Mouse (Mus musculus) hindbrain, embryonic 10.5 days (tissue): ENCODE data around the gene Prkn. TPM values are rescaled to one million over a fixed set of nuclear protein-coding genes. Genes with fewer than 3 reads are reported as not detected.

Experiments
- DNase-seq: peaks from one replicate; pipeline ENCODE4 v3.0.0-alpha.2; 2017; ENCODE audit warnings: low spot score
- H3K27ac ChIP-seq: fragments of 300-500 bp; sonication (generic); 2 replicates; pipeline ENCODE4 v1.5.1; 2016; ENCODE audit warnings: mild to moderate bottlenecking, moderate library complexity
- H3K27me3 ChIP-seq: fragments of 300-500 bp; sonication (generic); 2 replicates; pipeline ENCODE4 v1.6.1; 2016; ENCODE audit warnings: mild to moderate bottlenecking; ENCODE audit not compliant: poor library complexity, insufficient read depth, severe bottlenecking
- H3K36me3 ChIP-seq: fragments of 300-500 bp; sonication (generic); 2 replicates; pipeline ENCODE4 v1.6.1; 2016; ENCODE audit warnings: mild to moderate bottlenecking, moderate library complexity
- H3K4me1 ChIP-seq: fragments of 300-500 bp; sonication (generic); replicated peaks from 2 replicates; pipeline ENCODE4 v1.6.1; 2016; ENCODE audit warnings: mild to moderate bottlenecking
- H3K4me3 ChIP-seq: fragments of 300-500 bp; sonication (generic); 2 replicates; pipeline ENCODE4 v1.5.1; 2016; ENCODE audit warnings: mild to moderate bottlenecking, moderate library complexity
- H3K9me3 ChIP-seq: fragments of 300-500 bp; sonication (generic); 2 replicates; pipeline ENCODE4 v1.6.1; 2016; ENCODE audit warnings: mild to moderate bottlenecking, moderate library complexity
- WGBS: fragments of 180-500 bp; shearing (Covaris S2); methylation state at CpG from one replicate; pipeline ENCODE4 v1.1.7; 2016; 5-methylcytosine and 5-hydroxymethylcytosine counted together
- polyA plus RNA-seq: library from polyadenylated mRNA; unstranded; fragments of >200 nt; fragmentation: Nextera tagmentation; extraction: Ambion mirVana; gene quantifications from 2 replicates; pipeline ENCODE4 v1.2.1, GENCODE M21; 2016

Prkn gene
- polyA plus RNA-seq, 1 experiment from 2014 or later: 1.2 TPM

DNA sequence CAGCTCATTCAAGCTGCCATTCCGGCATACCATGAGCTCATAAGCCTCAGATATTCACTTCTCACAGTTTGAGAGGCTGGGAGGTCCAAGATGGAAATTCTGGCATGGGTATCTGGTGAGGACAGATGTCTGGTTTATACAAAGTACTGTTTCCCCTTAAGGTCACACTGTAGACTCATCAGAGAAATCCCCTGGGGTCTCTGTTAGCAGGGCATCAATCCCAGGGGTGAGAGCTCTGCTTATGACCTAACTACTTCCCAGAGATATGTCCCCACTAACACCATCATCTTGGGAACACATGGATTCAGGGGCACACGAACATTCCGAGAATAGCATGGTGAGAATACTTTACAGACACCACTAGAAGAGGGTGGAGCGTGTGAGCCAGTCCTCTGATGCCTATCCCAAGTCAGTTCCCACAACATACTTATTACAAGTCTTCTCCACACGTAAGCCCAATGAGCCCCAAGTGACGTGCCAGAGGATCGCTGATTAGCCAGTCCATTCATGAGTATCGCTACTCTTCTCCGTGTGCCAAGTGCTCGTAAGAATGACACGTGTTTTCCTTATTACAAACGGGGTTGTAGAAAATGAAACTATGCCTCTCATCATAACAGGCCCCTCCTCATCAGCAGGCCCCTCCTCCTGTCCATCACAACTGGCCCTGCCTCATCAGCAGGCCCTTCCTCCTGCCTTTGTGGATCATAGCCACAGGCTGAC is 895.1 kb downstream of the Prkn start:
- no peak overlapping the region for H3K27ac ChIP-seq
- WGBS: 92% methylated on average over 12 of the region's 12 CpGs
- no peaks in the 10 kb centered on the region for H3K36me3 ChIP-seq
- H3K4me1 ChIP-seq: peaks cover 11% of the 10 kb centered on the region
- H3K9me3 ChIP-seq: no peaks in the 10 kb centered on the region
- no peak overlapping the region for H3K4me3 ChIP-seq
- DNase-seq: no peak
- no peaks in the 10 kb centered on the region for H3K27me3 ChIP-seq

GRCm38 (mm10) chr17:11736531-11736930 is 896.3 kb downstream of the Prkn start:
- Histone ChIP-seq H3K27me3 (no peaks in the 10 kb centered on the region), H3K27ac (no peak overlapping the region), H3K4me1 (no peaks in the 10 kb centered on the region), H3K4me3 (no peak overlapping the region), H3K36me3 (no peaks in the 10 kb centered on the region), H3K9me3 (no peaks in the 10 kb centered on the region)
- 74% methylated on average over 3 of the region's 3 CpGs for WGBS
- no peak for DNase-seq

DNA sequence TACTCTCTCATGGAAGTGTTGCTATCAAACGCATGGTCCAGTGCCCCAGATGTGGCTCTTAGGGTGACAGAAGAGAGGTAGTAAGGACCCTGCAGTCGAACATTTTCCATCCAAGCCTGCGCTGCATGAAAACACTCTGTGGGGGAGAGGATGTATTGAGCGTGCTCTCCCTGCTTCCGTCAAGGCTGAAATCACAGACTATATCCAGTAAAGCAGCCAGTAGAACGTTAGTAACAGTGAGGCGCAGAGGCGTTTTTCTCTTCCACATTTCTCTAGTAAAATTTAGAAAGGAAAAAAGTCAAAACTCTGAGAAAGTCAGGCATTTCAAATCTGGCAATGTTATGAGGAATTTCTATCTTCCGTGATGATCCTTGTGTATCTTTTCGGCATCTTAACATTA is 897.7 kb downstream of the Prkn start:
- no peaks in the 10 kb centered on the region for H3K36me3 ChIP-seq
- 94% methylated on average over 10 of the region's 10 CpGs for WGBS
- H3K27me3 ChIP-seq: no peaks in the 10 kb centered on the region
- no peaks in the 10 kb centered on the region for H3K4me1 ChIP-seq
- H3K4me3 ChIP-seq: no peak overlapping the region
- no peaks in the 10 kb centered on the region for H3K9me3 ChIP-seq
- DNase-seq: no peak
- no peak overlapping the region for H3K27ac ChIP-seq

GRCm38 (mm10) chr17:11740716-11741115 is 900.5 kb downstream of the Prkn start:
- DNase-seq: no peak
- H3K27ac ChIP-seq: no peak overlapping the region
- no peaks in the 10 kb centered on the region for H3K36me3 ChIP-seq
- H3K4me1 ChIP-seq: no peaks in the 10 kb centered on the region
- H3K4me3 ChIP-seq: no peak overlapping the region
- no peaks in the 10 kb centered on the region for H3K9me3 ChIP-seq
- H3K27me3 ChIP-seq: no peaks in the 10 kb centered on the region

DNA sequence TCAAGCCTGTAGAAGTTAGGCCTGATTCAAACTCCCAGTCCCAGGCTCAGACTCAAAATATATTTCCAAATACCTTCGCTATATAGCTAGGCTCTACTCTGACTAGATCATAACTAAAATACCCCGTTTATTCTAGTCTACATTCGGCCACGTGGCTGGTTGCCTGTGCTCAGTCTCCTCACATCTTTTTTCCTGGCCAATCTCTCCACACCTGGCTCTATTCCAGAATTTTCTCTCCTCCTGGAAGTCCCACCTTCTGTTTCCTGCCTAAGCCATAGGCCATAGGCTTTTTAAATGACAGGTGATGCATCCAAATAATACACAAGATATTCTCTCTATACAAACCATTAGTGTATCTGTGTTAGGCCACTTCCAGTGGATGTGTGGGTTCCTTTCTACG is 901.0 kb downstream of the Prkn start:
- 92% methylated on average over 5 of the region's 5 CpGs for WGBS
- no peak overlapping the region for H3K27ac ChIP-seq
- no peaks in the 10 kb centered on the region for H3K9me3 ChIP-seq
- no peaks in the 10 kb centered on the region for H3K36me3 ChIP-seq
- no peak for DNase-seq
- H3K4me3 ChIP-seq: no peak overlapping the region
- no peaks in the 10 kb centered on the region for H3K4me1 ChIP-seq
- H3K27me3 ChIP-seq: no peaks in the 10 kb centered on the region

GRCm38 (mm10) chr17:11751251-11751650 is 911.1 kb downstream of the Prkn start:
- Histone ChIP-seq H3K36me3 (no peaks in the 10 kb centered on the region), H3K4me1 (peaks cover 3% of the 10 kb centered on the region; the same call in 1 of the 2 replicates), H3K9me3 (no peaks in the 10 kb centered on the region), H3K27me3 (no peaks in the 10 kb centered on the region), H3K27ac (no peak overlapping the region), H3K4me3 (no peak overlapping the region)
- no peak for DNase-seq
- 93% methylated on average over 2 of the region's 2 CpGs for WGBS

- H3K36me3 ChIP-seq: no peaks in the 10 kb centered on the region
- no peak for DNase-seq
- 41% methylated on average over 2 of the region's 2 CpGs for WGBS
Observed at GRCm38 (mm10) chr17:11752686-11753085, 912.5 kb downstream of the Prkn start.

GRCm38 (mm10) chr17:11765117-11765516 is 924.9 kb downstream of the Prkn start:
- no peak overlapping the region for H3K27ac ChIP-seq
- WGBS: 74% methylated on average over 3 of the region's 3 CpGs
- no peak for DNase-seq

More at GRCm38 (mm10) chr17:11752686-11753085, 912.5 kb downstream of the Prkn start:
- Histone ChIP-seq H3K27me3 (no peaks in the 10 kb centered on the region), H3K9me3 (no peaks in the 10 kb centered on the region), H3K4me3 (no peak overlapping the region), H3K4me1 (peaks cover 3% of the 10 kb centered on the region; the same call in 1 of the 2 replicates), H3K27ac (no peak overlapping the region)

GRCm38 (mm10) chr17:11765581-11765980 is 925.4 kb downstream of the Prkn start:
- H3K36me3 ChIP-seq: no peaks in the 10 kb centered on the region
- no peaks in the 10 kb centered on the region for H3K27me3 ChIP-seq
- no peaks in the 10 kb centered on the region for H3K9me3 ChIP-seq
- H3K27ac ChIP-seq: no peak overlapping the region
- H3K4me1 ChIP-seq: 0 out of 2 replicates have a peak, but pooled peaks cover 3% of the 10 kb centered on the region
- WGBS: 53% methylated on average over 2 of the region's 2 CpGs
- DNase-seq: no peak
- no peak overlapping the region for H3K4me3 ChIP-seq

More at GRCm38 (mm10) chr17:11765117-11765516, 924.9 kb downstream of the Prkn start:
- H3K9me3 ChIP-seq: no peaks in the 10 kb centered on the region
- 0 out of 2 replicates have a peak, but pooled peaks cover 3% of the 10 kb centered on the region for H3K4me1 ChIP-seq
- H3K4me3 ChIP-seq: no peak overlapping the region
- no peaks in the 10 kb centered on the region for H3K27me3 ChIP-seq
- H3K36me3 ChIP-seq: no peaks in the 10 kb centered on the region

GRCm38 (mm10) chr17:11767301-11767700 is 927.1 kb downstream of the Prkn start:
- Histone ChIP-seq H3K27ac (no peak overlapping the region), H3K36me3 (no peaks in the 10 kb centered on the region), H3K9me3 (no peaks in the 10 kb centered on the region), H3K27me3 (no peaks in the 10 kb centered on the region), H3K4me3 (no peak overlapping the region), H3K4me1 (0 out of 2 replicates have a peak, but pooled peaks cover 3% of the 10 kb centered on the region)
- WGBS: 91% methylated on average over 4 of the region's 4 CpGs
- DNase-seq: no peak

GRCm38 (mm10) chr17:11768345-11768744 is 928.2 kb downstream of the Prkn start:
- Histone ChIP-seq H3K27me3 (no peaks in the 10 kb centered on the region), H3K4me3 (no peak overlapping the region), H3K9me3 (no peaks in the 10 kb centered on the region), H3K4me1 (0 out of 2 replicates have a peak, but pooled peaks cover 3% of the 10 kb centered on the region), H3K36me3 (no peaks in the 10 kb centered on the region), H3K27ac (no peak overlapping the region)
- 92% methylated on average over 4 of the region's 4 CpGs for WGBS
- no peak for DNase-seq

- no peak for DNase-seq
- WGBS: 98% methylated on average over 1 of the region's 1 CpGs
Observed at GRCm38 (mm10) chr17:11768971-11769370, 928.8 kb downstream of the Prkn start.

DNA sequence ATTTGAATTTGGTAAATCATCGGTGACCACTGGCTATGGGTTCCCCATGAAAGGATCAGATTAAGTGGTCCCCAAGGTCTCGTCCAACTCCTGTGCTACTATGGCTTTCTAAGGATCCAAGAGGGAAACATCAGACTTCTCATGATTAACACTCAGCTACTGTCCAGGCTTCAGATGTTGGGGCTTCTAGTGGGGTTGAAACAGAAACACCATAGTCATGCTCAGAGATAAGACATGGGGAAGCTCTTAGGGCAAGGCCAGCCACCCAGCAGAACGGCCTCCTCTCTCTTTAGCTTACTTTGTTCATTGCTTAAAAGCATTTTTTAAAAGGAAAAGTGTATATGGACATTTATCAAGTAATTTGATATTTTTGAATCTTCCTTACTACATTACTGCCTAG is 929.3 kb downstream of the Prkn start:
- no peak overlapping the region for H3K27ac ChIP-seq
- no peak for DNase-seq
- WGBS: 80% methylated on average over 3 of the region's 3 CpGs
- H3K4me3 ChIP-seq: no peak overlapping the region
- H3K4me1 ChIP-seq: 0 out of 2 replicates have a peak, but pooled peaks cover 3% of the 10 kb centered on the region
- no peaks in the 10 kb centered on the region for H3K9me3 ChIP-seq
- H3K27me3 ChIP-seq: no peaks in the 10 kb centered on the region
- no peaks in the 10 kb centered on the region for H3K36me3 ChIP-seq

More at GRCm38 (mm10) chr17:11768971-11769370, 928.8 kb downstream of the Prkn start:
- H3K36me3 ChIP-seq: no peaks in the 10 kb centered on the region
- no peaks in the 10 kb centered on the region for H3K9me3 ChIP-seq
- H3K27me3 ChIP-seq: no peaks in the 10 kb centered on the region
- 0 out of 2 replicates have a peak, but pooled peaks cover 3% of the 10 kb centered on the region for H3K4me1 ChIP-seq
- no peak overlapping the region for H3K4me3 ChIP-seq
- H3K27ac ChIP-seq: no peak overlapping the region
